Mouse (Mus musculus) retina, embryonic 14.5 days (tissue): ENCODE results near the gene Col25a1.

Experiments used
- DNase-seq: peaks from one replicate; pipeline ENCODE4 v3.0.0-alpha.2; 2015; ENCODE audit warnings: low spot score

Gene Col25a1

DNA sequence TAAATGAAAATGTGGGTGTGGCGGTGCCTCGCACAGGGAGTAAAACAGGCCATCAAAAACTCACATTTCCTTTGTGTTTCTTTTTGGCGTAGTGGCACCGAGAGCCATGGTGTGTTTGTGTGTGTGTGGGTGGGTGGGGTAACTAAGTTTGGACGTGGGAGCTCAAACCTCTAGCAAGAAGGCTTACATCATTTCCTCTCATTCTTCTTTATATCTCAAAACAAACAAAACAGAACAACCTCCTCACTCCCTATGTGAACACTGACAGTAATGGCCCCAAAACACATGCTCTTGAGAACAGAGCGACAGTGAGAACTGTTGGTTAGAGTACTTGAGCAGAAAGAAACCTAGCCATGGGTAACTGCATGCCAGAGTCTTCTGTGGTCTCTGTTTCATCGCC lies 121.1 kb downstream of the Col25a1 start:
- no peak for DNase-seq

DNA sequence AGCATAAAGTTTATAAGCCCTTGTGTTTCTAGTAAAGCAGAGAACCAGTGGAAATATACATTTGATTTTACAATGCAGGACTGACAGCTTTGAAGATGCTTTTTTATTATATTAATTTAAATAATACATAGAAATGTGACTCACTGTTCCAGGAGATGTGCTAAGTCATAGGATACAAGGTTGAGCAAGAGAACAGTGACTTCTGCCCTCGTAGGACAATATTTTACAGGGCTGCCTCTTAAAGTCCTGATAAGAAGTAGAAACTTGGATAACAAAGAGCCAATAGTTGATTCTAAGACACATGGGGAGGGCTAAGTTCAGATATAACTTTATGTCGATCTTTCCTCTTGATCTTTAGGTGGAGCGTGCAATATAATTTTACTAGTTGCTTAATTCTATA lies 124.8 kb downstream of the Col25a1 start:
- DNase-seq, result no peak

DNA sequence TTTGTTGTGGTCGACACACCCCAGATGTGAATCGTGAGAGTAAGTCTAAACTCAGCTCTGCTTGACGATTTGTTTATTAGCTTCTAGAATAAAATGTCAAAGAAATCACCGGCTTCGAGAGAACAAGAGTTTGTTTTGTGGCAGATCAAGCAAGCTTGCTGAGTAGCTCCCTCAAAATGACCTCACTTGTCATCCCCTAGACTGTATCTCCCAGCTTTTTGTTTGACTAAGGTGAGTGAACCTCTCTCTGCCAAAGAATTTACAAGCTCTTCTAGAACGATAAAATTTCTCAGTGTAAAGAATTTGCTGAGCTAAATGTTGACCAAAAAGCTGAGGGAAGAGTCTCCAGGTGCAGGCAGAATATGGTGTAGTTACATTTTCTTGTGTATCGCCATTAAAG lies 125.3 kb downstream of the Col25a1 start:
- no peak for DNase-seq

DNA sequence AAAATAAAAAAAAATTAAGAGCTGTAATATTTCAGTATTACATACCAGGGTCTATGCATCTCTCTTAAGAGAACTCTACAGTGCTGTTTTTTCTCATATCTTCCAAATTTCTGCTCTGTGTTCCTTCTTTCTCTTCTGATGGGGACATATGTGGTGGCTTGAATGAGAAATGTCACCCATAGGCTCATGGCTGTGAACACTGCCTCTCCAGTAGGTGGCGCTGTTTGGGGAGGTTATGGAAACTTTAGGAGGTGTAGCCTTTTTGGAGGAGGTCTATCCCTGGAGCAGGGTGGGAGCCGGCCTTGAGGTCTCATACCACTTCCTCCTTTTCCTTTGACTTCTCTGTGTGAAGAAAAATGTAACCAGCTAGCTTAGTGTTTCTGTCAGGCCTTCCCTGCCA lies 128.4 kb downstream of the Col25a1 start:
- DNase-seq, result no peak

DNA sequence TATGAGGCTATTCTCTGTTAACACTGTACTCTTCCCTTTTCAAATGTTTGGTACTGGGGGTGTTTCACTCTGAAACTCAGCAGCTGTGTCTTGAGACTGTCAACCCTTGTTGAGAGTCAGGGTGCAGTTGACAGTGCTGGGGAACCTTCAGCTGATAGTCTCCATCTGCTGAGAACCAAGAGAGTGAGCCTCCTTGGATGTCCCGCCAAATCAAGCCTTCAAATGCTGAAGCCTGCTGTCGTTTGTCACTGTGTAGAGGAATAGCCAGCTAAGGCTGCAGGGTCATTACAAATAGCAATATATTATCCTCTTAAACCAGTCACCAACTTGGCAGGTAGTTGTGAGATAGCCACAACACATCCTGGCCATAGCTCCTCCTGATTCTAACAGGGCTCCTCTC lies 129.0 kb downstream of the Col25a1 start:
- DNase-seq, result no peak

DNA sequence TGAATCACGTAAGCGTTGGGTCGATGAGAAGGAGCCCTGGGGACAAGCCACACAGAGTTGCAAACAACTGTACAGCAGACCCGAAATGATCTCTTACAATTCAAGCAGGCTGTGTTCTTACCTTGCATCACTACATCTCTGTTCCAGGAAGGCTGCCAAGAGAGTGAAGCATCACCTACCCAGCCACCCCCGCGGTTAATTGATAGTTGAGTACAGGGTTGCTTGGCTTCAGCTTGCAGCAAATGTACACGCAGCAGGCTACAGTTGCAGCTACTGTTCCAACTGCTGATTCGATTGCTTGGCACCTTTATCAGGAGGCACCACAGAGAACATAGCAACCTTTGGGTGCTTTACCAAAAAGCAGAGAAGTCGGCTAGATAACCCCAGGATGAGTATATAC lies 133.8 kb downstream of the Col25a1 start:
- no peak for DNase-seq

DNA sequence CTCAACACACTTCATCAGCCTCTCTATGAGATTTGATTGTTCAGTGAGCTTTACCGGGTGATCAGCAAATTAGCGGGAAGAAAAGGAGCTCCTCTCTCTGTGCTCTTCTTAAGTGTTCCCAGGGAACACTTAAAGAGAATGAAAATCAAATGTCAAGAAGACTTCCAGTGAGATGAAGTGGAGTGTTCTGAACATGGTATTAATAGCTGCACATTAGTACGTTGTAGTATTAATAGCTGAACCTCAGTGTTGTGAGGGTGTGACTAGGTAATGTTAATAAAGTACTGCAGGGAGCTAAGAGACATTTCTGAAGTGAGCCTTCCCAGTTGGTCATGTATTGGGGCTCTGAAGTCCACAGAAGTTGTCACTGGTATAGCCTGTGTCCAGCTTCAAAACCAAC lies 139.2 kb downstream of the Col25a1 start:
- DNase-seq, result no peak

DNA sequence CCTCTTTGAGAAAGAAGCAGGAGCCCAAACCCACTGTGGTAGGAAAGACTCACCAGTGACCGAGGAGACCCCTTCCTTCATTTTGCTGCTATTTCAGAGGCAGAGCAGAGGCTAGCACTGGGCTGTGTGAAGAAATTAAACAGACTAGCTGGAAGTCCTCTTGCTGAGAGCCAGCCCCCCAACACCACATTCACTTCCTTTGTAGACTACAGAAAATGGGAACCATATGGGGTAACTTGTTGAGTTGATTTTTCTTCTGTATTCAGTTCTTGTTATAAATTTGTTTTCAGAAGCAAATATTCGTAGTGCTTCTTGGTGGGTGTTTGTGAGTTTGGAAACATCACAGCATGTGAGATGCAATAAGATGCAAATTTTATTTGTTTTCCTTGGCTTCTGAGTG lies 142.6 kb downstream of the Col25a1 start:
- DNase-seq, result no peak

DNA sequence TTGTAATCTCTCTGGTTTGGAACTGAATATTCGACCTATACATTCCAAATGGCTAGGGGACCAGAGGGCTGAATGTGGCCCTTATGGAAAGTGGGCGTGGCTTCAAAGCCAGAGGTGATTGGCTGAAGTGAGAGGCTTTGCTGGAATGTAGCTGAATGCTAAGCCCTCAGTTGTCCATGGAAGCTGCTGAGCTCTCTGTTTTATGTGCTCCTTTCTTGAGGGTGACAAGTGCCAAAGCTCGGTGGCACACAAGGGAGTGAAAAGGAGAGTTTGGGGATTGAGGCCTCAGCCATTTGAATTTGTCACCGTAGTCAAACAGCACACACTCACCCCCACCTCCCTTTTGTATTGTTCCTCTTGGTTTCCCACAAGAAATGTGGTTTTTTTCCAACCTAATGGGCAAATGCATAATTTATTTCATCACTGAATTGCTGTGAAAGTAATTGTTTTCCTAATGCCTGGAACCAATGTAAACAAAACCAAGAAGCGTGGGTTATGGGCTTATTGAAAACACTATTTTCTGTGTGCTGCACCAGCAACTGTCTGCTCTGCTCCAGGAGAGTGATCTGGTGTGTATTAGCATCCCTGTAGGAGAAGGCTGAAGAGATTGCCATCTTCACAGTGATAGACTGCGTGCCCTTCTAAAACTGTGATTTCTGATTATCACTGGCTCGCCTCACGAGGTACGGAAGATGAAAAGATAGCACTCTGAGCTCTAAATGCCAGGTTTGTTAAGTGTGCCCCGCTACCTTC lies 147.2 kb downstream of the Col25a1 start:
- DNase-seq, result no peak

DNA sequence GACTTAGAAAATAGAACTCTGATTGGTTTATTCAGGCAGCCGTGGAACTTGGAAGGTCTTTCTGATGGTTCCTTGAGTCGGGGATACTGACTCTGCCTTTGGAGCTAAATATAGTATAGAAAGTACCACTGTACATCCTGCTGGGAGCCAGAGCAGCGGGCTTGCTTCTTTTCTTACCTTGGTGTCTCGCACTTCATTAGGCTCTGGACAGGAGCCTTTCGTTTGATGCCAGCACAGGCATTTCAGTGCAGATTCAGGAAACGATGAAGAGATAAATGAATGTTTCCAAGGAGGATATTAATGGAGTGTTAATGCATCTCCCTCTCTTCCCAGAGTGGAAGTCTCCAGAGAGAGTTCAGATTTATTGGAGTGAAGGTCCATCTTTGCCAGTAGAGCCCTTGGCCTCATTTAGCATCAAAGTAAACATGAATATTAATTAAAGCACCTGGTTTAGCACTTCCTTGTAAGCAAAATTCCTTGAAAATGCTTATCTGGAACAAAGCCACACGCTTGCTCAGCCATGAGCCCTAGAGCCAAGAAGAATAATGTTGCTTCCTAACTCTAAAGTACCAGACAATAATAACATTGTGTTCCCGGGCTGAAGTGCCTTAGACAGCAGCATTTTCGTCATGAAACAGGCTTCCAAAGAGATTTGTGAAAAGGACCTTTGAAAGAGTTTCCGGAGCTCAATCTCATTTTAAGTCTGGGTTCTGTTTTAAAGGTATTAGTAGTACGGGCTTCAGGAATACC lies 151.9 kb downstream of the Col25a1 start:
- DNase-seq, result no peak

DNA sequence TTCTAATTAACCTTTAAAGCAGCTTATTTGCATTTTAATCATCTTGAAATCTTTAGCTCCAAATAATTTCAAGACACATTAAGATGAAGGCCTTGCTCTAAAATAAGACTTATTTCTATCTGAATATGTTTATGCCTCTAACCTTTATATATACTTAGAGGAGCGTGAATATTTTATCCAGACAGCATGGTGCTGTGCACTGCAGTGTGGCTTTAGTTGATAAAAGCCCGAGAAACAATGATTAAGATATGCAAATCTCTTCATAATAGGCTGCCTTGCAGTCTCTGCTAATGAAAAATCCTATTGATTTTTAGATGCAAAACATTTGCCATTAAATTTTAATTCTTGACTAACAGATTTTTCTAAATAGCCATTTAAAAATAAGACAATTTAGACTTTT lies 156.8 kb downstream of the Col25a1 start:
- no peak for DNase-seq

DNA sequence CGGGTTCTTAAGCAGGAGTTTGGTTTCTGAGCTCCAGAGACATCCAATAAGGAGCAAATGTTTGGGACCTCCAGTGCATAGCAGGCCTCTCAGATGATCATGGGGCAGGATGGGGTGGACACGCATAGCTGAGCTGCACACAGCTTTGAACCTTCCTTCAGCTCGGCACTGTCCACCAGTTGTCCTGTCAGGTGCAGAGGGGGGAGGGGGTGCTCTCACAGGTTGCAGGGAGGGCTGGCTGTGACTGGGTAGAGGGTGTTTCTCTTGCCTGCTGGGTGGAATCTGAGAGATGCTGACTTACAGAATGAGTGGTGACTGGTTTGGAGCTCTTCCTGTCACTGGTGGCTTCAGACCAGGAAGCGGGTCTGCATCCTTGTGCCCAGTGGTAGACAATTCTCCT lies 157.5 kb downstream of the Col25a1 start:
- no peak for DNase-seq

DNA sequence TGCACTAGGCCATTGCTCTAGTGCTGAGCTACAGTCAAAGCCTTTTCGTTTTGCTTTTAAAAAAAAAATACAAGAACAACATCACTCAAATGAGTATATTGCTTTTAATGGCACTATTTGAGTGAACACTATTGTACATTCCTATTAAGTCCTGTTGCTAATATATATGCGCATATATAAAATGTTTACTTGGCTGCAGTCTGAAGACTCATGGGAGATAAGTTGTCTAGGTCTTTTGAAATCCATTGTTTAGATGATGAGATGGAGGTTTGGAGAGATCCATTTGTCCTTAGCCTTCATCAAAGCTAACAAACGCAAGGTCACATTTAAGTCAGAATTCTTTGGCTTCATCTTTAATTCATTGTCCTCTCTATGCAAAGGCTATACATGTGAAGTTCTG lies 157.9 kb downstream of the Col25a1 start:
- DNase-seq, result no peak

DNA sequence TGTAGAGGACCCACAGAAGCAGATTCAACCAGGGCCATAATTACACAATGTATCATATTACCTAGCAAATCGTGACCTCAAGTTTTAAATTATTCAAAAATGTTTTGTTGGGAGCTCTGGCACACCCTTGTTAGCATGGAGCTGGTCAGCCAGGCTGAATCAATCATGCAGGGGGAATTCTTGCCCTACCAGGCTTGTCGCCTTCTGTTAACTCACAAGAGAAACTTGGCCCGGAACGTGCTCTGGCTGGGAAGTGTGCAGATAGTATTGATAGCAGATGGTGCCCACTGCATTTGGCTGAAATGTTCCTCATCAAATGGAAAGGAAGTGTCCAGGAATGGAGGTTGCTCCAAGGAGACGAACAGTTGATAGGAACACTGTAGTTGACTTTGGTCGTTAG lies 158.9 kb downstream of the Col25a1 start:
- DNase-seq, result peak; percentile 56

DNA sequence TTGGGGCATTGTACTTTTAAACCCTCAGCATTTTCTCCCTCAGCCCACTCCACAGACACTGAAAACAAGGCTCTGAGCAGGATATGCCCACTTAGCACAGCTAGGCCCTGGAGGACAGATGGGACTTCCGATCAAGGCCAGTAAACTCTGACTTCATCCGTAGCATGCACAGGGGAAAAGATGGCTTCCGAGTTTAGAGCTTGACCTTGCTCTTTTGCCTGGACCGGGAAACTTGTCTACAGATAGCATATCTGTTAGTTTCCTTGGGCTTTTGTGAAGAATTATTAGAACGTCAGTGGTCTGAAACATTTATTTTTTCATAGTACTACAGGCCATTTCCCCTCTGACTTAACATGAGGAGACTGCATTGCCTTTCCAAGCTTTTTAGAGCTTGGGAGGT lies 159.4 kb downstream of the Col25a1 start:
- DNase-seq, result no peak

DNA sequence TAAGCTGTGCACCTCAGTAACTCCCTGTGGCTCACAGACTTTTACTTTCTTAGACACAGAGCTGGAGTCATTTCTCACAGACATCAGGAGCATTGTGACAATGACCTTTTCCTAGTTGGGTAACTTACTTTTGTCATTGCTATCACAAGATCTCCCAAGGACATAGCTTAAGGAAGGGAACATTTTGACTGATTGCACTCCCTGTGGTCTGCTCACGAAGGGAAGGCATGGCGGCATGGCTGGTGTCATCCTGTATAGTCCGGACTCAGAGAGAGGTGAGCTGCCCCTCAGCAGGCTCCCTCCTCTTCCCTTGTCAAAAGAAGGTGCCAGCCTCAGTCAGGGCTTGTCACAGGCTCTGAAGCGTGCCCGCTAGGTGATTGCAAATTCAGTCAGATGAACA lies 160.6 kb downstream of the Col25a1 start:
- DNase-seq, result no peak

DNA sequence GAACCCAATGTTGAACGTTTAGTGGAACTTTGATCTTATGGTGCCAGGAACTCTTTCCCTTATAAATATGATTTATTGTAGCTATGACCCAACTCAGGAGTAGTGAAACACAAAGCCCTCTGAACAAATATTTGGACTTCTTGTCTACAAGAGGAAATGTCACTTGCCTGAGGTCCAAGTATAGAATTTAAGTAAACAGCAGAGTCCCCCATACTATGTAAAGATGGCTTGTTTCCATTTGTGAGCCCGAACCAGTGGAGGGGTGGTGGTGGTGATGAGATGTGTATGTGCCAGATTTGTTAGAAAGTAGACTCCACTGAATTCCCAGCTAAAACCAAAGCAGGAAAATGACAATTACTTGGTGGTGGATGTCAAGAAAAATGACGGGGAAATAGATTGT lies 169.2 kb downstream of the Col25a1 start:
- DNase-seq, result no peak

DNA sequence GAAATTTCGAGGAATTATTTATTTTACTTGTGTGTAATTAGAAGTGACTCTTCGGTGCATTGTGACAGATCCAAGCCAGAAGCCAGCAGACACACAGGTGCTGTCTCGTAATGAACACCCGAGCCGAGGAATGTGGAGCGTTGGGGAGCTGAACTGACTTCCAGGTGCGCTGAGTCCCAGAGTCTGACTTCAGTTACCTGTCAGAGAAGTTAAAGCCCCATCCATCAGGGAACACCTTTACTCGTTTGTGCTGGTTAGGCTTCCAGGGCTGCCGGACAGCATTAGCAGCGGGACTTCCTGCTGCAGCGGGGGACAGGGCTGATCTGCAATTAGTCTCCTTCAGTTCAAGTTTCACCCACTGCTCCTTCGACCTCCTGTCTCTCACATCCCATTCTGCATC lies 172.3 kb downstream of the Col25a1 start:
- DNase-seq, result no peak

DNA sequence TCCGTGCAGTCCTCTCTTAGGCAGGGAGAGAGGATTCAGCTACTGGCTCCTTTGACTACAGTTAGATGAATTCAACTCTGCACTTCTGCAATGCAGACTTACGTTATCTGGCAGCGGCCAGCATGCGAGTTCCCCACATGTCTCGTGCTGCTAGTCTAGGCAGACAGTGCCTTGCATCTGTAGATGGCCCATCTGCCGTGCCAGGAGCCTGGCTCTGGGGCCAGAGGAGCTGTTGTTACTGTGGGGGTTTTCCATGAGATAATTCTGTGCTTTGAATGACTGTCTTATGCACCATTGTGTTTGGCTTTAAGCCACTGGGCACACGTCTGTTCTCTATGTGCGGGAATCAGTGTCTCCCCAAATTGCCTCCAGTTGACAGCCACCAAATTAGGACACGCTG lies 173.5 kb downstream of the Col25a1 start:
- no peak for DNase-seq

DNA sequence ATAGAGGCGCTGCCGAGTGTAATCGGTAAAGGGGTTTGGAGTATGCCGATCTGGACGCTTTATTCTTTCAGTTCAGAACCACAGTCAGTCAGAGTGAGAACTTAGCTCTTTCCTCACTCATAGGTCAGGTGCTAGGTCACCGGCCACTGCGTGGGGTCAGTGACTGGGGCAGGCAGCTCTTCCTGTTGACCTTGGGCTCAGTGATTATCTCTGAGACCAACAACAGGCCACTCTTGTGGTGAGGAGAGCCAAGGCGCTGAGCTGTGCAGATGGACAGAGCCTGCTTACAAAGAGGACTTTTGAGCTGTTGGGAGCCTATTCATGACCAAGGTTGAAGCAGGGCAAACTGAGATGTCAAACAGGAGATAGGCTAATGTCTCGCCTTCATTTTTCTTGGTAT lies 174.4 kb downstream of the Col25a1 start:
- no peak for DNase-seq

DNA sequence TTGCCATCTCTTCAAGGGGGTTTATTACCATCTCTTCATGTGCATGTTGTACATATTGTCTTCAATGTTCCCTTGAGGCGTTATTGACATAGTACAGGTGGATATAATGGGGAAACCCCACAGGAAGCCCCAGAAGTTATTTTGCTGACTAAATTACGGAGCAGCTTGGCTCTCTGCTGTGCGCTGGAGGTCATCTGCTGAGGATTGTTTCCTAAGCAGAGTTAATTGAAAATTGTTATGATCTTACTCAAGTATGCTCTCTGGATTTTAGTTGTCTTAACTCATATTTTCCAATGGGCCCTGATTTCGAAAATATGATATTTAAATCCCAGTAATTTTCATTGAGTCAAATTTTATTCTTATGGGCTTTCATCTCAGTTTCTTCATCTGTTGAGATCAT lies 178.0 kb downstream of the Col25a1 start:
- no peak for DNase-seq

DNA sequence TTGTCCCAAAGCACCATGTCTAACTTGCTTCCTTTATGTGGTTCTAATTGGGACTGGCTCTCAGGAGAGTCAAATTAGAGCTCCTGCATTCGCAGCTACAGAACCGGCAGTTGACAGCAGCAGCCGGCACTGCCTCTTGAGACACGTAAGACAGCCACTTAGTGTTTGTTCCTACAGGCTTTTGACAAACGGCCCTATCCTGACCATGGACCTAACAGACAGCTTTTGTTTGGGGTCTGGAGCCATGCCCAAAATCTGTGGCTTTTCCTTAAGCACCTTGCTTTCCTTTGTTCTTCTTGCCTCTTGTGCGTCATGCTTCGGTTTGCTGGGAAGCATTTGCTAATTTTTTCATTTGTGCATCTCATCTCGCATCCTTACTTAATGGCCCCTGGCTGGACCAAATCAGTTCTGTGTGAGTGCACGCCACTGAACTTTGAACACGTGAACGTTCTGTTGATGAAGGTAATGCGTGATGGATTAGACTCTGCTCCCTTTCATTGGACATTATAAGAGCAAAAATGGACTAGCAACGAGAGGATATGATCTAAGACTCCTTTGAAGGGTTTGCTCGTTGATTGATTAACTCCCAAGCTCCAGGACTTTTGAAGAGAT lies 179.5 kb downstream of the Col25a1 start:
- DNase-seq, result peak; percentile 70

DNA sequence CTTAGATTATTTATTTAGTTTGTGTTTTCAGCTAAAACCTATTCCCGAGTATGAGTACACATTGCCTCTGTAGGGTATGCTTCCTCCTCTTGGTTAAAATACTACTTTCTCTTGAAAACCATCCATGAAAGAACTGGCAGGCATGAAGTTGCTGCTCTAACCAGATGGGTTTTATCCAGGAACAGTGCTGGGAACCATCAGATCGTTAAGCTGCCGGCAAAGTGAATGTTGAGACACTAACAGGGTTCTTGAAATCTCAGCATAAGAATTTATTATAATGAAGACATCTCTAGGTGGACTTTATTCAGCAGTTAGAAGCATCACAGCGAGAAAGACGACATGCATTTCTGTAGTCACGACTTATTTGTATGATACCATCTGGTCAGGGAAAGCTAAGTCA lies 181.9 kb downstream of the Col25a1 start:
- DNase-seq, result no peak
